Mouse (Mus musculus) spleen, adult 2 months (tissue): ENCODE results near the gene Agap1.

Source experiments
- CTCF ChIP-seq: fragments of 200-500 bp; IDR thresholded peaks from 2 replicates; pipeline ENCODE4 v1.5.1; 2011; ENCODE audit warnings: mild to moderate bottlenecking, inconsistent platforms; ENCODE audit not compliant: insufficient read depth, insufficient read length, insufficient replicate concordance; ENCODE audit errors: extremely low read depth
- POLR2A ChIP-seq: fragments of 200-500 bp; IDR thresholded peaks from 2 replicates; pipeline ENCODE4 v1.6.1; 2011; ENCODE audit warnings: low read depth, low read length, inconsistent platforms

- TF ChIP-seq POLR2A (no peak), CTCF (no peak)
Observed at GRCm38 (mm10) chr1:89486891-89487290, 32.3 kb downstream of the Agap1 start.
